Mouse (Mus musculus) gastrocnemius, adult 2 months (tissue): ENCODE results near the gene Etnk2. TPM values are rescaled to one million over a fixed set of nuclear protein-coding genes. Genes with fewer than 3 reads are reported as not detected.

ENCODE experiments used
- DNase-seq: peaks from one replicate; pipeline ENCODE4 v3.0.0; 2022
- H3K27ac ChIP-seq: fragments of 200-600 bp; 2 replicates; pipeline ENCODE4 v1.8.1; 2022; ENCODE audit warnings: mild to moderate bottlenecking
- H3K4me3 ChIP-seq: fragments of 200-600 bp; 2 replicates; pipeline ENCODE4 v1.8.1; 2022; ENCODE audit warnings: mild to moderate bottlenecking, moderate library complexity
- CTCF ChIP-seq: fragments of 200-600 bp; IDR thresholded peaks from 2 replicates; pipeline ENCODE4 v1.8.1; 2022; ENCODE audit warnings: antibody characterized with exemption, mild to moderate bottlenecking, moderate library complexity
- intact Hi-C: fragments of 180-260 bp; cut with DNase I; formaldehyde crosslinking; loops from one replicate; pipeline ENCODE4 v1.15.1; 2025
- total RNA-seq, 2 experiments: library from RNA; stranded (reverse); gene quantifications; 2 replicates each; pipeline ENCODE4 v1.2.3; 2021

Etnk2 gene
- total RNA-seq, 2 experiments from 2014 or later, result 0.10 to 0.20 TPM

- peak overlapping the region; percentile 19 for H3K4me3 ChIP-seq
- no peak for TF ChIP-seq CTCF
- intact Hi-C loops, result no loop called here
- DNase-seq, result no peak
- H3K27ac ChIP-seq, result peak overlapping the region; percentile 91
Measured at GRCm38 (mm10) chr1:133416472-133416871, 53.1 kb downstream of the Etnk2 start.

GRCm38 (mm10) chr1:133417113-133417512, 53.7 kb downstream of the Etnk2 start:
- DNase-seq, result peak; percentile 1
- H3K27ac ChIP-seq, result peak overlapping the region; percentile 91
- no peak for TF ChIP-seq CTCF
- H3K4me3 ChIP-seq, result peak overlapping the region; percentile 19
- intact Hi-C loops, result no loop called here

- intact Hi-C loops, result no loop called here
- Histone ChIP-seq H3K4me3 (peak overlapping the region; percentile 73), H3K27ac (peak overlapping the region; percentile 91)
- peak; percentile 19 for DNase-seq
- no peak for TF ChIP-seq CTCF
Measured at GRCm38 (mm10) chr1:133417539-133417938, 54.2 kb downstream of the Etnk2 start.

- Histone ChIP-seq H3K27ac (peak overlapping the region; percentile 91), H3K4me3 (peak overlapping the region; percentile 73)
- intact Hi-C loops, result no loop called here
- peak; percentile 86 for DNase-seq
- no peak for TF ChIP-seq CTCF
Measured at GRCm38 (mm10) chr1:133418164-133418800, 54.9 kb downstream of the Etnk2 start.

- DNase-seq, result no peak
- intact Hi-C loops, result no loop called here
- TF ChIP-seq CTCF, result no peak
- Histone ChIP-seq H3K4me3 (peak overlapping the region; percentile 73), H3K27ac (peak overlapping the region; percentile 91)
Measured at GRCm38 (mm10) chr1:133419178-133419834, 55.9 kb downstream of the Etnk2 start.

- TF ChIP-seq CTCF, result no peak
- Histone ChIP-seq H3K4me3 (peak overlapping the region; percentile 94), H3K27ac (peak overlapping the region; percentile 91)
- intact Hi-C loops, result no loop called here
- no peak for DNase-seq
Measured at GRCm38 (mm10) chr1:133420491-133420890, 57.1 kb downstream of the Etnk2 start.

GRCm38 (mm10) chr1:133421061-133421460, 57.7 kb downstream of the Etnk2 start:
- peak overlapping the region; percentile 91 for H3K27ac ChIP-seq
- peak overlapping the region; percentile 94 for H3K4me3 ChIP-seq
- DNase-seq, result no peak
- intact Hi-C loops, result no loop called here
- no peak for TF ChIP-seq CTCF

GRCm38 (mm10) chr1:133421975-133422570, 58.7 kb downstream of the Etnk2 start:
- TF ChIP-seq CTCF, result peak; percentile 28
- Histone ChIP-seq H3K4me3 (peak overlapping the region; percentile 94), H3K27ac (peak overlapping the region; percentile 91)
- no peak for DNase-seq
- intact Hi-C loops, result loop anchor here (2.0 kb wide), 1 partner anchor 39 kb away; no protein-coding TSS in a partner anchor

GRCm38 (mm10) chr1:133422615-133423161, 59.3 kb downstream of the Etnk2 start:
- intact Hi-C loops, result loop anchor here (2.0 kb wide), 1 partner anchor 40 kb away; no protein-coding TSS in a partner anchor
- peak overlapping the region; percentile 91 for H3K27ac ChIP-seq
- H3K4me3 ChIP-seq, result peak overlapping the region; percentile 94
- DNase-seq, result peak; percentile 49
- TF ChIP-seq CTCF, result no peak

- no peak for TF ChIP-seq CTCF
- Histone ChIP-seq H3K4me3 (peak overlapping the region; percentile 94), H3K27ac (peak overlapping the region; percentile 91)
- intact Hi-C loops, result loop anchor here (2.0 kb wide), 1 partner anchor 40 kb away; no protein-coding TSS in a partner anchor
- DNase-seq, result peak; percentile 46
Measured at GRCm38 (mm10) chr1:133423166-133423542, 59.8 kb downstream of the Etnk2 start.

- intact Hi-C loops, result loop anchor here (2.0 kb wide), 1 partner anchor 41 kb away; no protein-coding TSS in a partner anchor
- TF ChIP-seq CTCF, result no peak
- DNase-seq, result peak; percentile 81
- H3K4me3 ChIP-seq, result peak within 1 kb of the TSS; percentile 94
- peak within 1 kb of the TSS; percentile 91 for H3K27ac ChIP-seq
Measured at GRCm38 (mm10) chr1:133423543-133424480, 60.4 kb downstream of the Etnk2 start, which contains the start of gene Sox13. TSS of gene Sox13 (minus strand) at chr1:133424377.

- no peak for TF ChIP-seq CTCF
- H3K4me3 ChIP-seq, result peak overlapping the region; percentile 94
- H3K27ac ChIP-seq, result peak overlapping the region; percentile 64
- DNase-seq, result no peak
- intact Hi-C loops, result no loop called here
Measured at GRCm38 (mm10) chr1:133424547-133425140, 61.3 kb downstream of the Etnk2 start.

Other genes starting within 250 kb of the Etnk2 start
- gene Ppp1r15b, start 232.4 kb upstream of the Etnk2 start, total RNA-seq, result 10 to 100 TPM; 16.4 to 18.6 TPM
- 10 to 100 TPM in 1 of 2 experiments, 1 to 10 TPM in 1; 7.4 to 12.5 TPM for gene Plekha6, start 199.4 kb upstream of the Etnk2 start, total RNA-seq
- gene Golt1a, start 53.8 kb upstream of the Etnk2 start, total RNA-seq, result not detected
- not detected for gene Kiss1, start 41.7 kb upstream of the Etnk2 start, total RNA-seq
- gene Ren1, start 13.1 kb upstream of the Etnk2 start, total RNA-seq, result under 1 TPM in 1 of 2 experiments, not detected in 1; 0.15 TPM
- gene Sox13, start 60.8 kb downstream of the Etnk2 start, total RNA-seq, result 10 to 100 TPM in 1 of 2 experiments, 1 to 10 TPM in 1; 8.9 to 12.4 TPM
- gene Snrpe, start 246.7 kb downstream of the Etnk2 start, total RNA-seq, result 10 to 100 TPM; 42.9 to 63.3 TPM